Mouse (Mus musculus): ENCODE data around the gene Oaz1. TPM values are rescaled to one million over a fixed set of nuclear protein-coding genes. Genes with fewer than 3 reads are reported as not detected.

Oaz1 gene
- polyA plus RNA-seq (2012; rRNA removed) = 668 and 753 TPM in 2 replicates

DNA sequence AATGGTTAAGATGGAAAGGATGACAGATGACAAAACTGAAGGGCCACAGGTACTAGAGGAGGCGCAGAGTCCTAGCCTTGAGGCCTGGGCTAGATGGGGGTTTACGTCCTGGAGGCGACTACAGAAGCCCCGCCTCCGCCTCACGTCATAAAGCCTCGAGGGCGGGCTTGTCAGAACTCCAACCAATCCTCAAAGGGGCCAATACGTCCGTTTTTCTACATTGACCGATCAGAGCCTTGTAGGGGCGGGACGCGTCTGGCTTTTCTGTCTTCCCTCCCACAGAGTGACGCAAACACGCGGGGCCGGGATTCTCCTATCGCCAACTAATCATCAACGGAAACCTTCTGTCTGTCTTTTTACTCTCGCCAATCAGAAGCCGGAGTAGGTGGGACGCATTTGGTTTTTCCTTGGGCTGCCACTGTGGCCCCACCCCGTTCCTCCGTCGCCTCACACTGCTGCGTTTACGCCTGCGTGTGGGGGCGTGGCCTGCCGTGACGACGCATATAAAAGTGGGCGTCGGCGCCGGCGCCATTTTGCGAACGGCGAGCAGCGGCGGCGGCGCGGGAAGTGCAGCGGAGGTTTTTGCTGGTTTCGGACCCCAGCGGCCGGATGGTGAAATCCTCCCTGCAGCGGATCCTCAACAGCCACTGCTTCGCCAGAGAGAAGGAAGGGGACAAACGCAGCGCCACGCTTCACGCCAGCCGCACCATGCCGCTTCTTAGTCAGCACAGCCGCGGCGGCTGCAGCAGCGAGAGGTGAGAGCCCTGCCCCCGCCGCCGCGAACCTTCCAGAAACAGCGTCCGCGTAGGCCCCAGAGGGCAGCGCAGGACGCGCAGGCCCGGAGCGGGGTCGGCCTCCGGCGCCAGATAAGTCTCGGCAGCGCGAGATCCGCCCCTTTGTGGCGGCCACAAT, at the start of gene Oaz1:
Oaz1 (plus strand) TSS at position 506 of the 912 bp plus-strand sequence.

DNA sequence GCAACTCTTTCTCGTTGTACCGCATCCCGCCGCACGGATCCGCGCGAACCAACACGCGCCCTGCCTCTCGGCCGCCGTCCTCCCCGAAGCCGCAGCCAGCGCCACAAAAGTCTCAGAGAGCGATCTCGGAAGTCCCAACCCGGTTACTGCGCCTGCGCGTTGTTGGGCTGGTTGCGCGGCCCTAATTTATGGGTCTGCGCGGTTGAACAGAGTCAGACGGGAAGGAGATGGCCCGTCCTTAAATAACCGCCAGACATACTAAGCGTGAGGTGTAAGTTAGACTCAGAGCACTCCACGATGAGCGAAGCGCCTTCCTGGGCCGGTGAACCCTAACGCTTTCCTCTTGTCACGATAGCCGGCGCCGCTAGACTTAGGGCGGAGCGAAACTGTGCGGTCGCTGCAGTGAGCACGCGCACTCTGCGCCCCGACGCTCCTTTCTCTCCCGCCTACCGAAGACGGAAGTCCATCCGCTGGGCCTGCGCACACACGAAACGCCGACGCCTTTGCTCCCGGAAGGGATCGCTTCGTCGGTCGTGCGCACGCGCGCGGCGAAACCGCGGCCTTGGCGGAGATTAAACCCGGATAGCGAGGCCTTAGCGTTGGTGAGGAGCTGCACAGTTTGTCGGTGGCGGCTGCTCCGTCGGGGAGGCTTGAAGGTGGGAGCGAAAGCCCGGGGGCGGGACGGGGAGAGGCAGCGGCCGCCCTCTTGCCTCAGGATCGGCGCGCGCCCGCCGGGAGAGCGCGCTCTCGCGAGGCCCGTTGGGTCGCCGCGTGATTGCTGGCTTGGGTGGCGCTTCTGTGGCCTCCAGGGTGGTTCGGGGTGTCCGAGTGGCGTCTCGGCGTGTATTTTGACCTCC, 28.1 kb upstream of the Oaz1 start, which contains the start of the genes Sf3a2 and Plekhj1:
Sf3a2 (plus strand) TSS at position 49 of the 857 bp plus-strand sequence.
Plekhj1 (minus strand) TSS at position 477 of the 857 bp plus-strand sequence.

DNA sequence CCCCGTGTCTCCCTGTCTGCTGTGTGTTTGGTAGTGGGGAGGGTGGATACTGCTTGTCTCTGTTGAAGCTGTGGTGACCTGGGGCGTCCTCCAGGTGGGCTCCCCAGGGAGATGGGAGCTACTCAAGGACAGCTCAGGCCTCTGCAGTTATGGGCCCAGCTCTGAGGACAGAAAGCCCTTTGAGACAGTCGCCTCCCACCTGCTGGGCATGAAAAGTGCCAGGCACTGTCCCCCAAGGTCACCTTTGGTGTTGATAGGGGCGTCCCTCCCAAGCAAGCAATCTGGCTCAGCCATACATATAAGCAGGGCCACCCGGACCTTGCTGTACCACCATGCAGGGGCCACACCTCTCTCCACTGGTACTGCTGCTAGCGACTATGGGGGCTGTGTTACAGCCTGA, 21.5 kb upstream of the Oaz1 start, which contains the start of gene Amh:
Amh (plus strand) TSS at position 328 of the 400 bp plus-strand sequence.

DNA sequence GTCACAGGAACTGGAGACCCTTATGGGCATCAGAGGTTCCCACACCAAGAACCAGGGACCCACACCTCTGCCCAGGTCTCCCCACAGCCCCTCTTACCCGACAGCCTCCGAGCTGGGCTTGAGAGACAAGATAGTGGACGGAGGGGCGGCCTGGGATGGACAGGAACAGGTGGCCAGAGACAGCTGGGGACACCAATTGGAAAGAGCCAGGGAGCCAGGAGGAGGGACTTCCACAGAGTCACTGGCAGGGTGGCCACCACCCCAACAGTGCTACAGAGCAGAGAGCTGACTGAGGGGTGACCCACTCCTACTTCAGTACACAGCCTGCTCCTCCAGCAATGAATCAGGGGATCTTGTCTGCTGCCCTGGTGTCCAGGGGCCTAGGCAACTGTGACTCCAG, 13.1 kb upstream of the Oaz1 start, which contains the start of gene Jsrp1:
Jsrp1 (minus strand) TSS at position 133 of the 400 bp plus-strand sequence.

DNA sequence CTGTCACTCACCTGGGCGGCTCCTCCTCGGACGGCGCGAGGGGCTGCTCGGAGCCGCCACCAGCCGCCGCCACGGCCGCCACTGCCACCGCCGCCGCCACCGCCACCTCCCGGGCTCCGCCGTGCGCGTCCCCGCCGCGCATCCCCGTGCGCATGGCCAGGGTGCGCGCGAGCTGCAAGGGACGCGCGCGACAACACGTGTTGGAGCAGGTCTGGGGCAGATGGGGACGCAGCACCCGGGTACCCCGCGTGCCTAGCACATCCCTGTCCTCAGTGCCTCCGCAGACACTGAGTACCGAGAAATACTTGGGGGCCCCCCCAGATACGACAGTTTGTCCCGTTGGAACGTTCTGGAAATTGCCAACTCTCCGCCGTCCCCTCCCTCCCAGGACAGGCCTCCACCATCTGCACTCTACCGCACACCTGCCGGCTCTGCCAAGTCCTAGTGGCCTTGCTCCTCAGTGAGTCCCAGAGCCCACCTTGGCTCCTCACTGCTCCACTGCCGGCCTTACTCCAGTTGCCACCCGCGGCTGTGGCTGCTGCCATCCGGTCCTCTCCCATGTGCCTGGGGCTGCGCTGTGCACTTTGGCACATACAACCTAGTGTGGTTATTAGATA, 17.6 kb downstream of the Oaz1 start, which contains the start of gene Lingo3:
Lingo3 (minus strand) TSS at position 109 of the 617 bp plus-strand sequence.

DNA sequence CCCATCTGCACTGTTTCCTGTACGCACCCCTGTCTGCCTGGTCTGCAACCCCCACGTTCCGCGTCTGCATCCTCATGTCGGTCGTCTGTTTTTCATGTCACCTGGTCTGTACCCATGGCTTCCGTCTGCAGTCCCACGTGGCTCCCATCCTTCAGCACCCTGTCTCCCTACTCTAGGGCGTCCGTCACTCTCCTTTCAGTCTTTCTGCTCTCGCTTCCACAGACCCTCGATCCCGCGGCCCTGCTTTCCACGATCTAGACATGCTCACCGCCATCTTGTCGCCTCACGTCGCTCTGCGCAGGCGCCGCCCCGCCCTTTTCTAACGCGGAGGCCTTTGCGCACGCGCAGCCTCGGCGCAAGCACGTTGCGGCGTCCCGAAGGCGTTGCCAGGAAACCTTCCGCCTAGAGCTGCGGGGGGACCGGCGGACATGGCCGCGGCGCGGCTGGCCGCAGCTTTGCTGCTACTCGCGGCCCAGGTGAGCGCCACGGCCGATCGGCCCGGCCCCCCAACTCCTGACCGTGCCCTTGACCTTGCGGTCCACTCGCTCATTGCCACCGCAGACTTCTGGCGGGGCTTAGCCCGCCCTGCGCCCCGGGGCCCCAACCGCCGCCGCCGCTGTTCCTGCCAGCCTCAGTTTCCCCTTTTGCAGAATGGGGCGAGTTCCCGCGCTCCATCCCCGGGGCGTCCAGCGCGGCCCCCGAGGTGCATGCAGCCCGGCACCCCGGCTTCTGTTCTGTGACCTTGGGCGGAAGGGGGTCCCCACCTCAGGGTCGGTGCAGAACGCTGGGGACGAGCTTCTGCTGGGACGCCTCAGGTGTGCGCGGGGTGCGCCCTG, 28.7 kb downstream of the Oaz1 start, which contains the start of the genes Lsm7 and Sppl2b:
Lsm7 (minus strand) TSS at position 297 of the 836 bp plus-strand sequence.
Sppl2b (plus strand) TSS at position 363 of the 836 bp plus-strand sequence.

DNA sequence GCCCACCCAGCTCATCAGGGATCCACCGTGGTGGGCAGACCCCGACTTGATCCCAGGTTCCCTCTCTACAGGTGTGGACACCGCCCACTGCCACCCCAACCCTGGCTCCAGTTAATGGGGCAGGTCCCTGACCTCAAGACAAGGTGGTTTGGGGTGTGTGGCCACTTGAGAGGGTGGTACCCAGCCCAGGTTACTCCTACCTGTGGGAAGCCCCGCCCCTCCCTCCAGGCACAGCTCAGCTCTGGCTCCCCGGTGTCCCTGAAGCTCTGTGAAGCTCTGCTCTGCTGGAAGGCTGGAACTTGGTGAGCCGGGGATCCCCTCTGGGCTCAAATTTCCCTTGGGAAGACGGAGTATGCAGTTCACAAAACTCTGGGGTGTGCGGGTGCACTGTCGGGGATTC, 45.1 kb downstream of the Oaz1 start, which contains the start of gene Tmprss9:
Tmprss9 (plus strand) TSS at position 268 of the 400 bp plus-strand sequence.

Other genes starting within 250 kb of the Oaz1 start
- 10.5 and 12.0 TPM in 2 replicates for gene Klf16, start 249.3 kb upstream of the Oaz1 start, polyA plus RNA-seq (2012; rRNA removed)
- gene Abhd17a, start 236.3 kb upstream of the Oaz1 start, polyA plus RNA-seq (2012; rRNA removed) = 97.0 and 107 TPM in 2 replicates
- gene Scamp4, start 223.8 kb upstream of the Oaz1 start, polyA plus RNA-seq (2012; rRNA removed) = 48.7 and 54.0 TPM in 2 replicates
- gene Adat3, start 223.8 kb upstream of the Oaz1 start, polyA plus RNA-seq (2012; rRNA removed) = 9.7 and 11.8 TPM in 2 replicates
- gene Gm49322, start 220.6 kb upstream of the Oaz1 start, polyA plus RNA-seq (2012; rRNA removed) = 5.1 and 5.9 TPM in 2 replicates
- 169 and 230 TPM in 2 replicates for gene Csnk1g2, start 203.8 kb upstream of the Oaz1 start, polyA plus RNA-seq (2012; rRNA removed)
- 65.9 and 84.8 TPM in 2 replicates for gene Btbd2, start 169.6 kb upstream of the Oaz1 start, polyA plus RNA-seq (2012; rRNA removed)
- gene Mknk2, start 148.5 kb upstream of the Oaz1 start, polyA plus RNA-seq (2012; rRNA removed) = 86.7 and 103 TPM in 2 replicates
- gene Mob3a, start 124.7 kb upstream of the Oaz1 start, polyA plus RNA-seq (2012; rRNA removed) = 21.9 and 34.8 TPM in 2 replicates
- 24.8 and 32.5 TPM in 2 replicates for gene Izumo4, start 124.5 kb upstream of the Oaz1 start, polyA plus RNA-seq (2012; rRNA removed)
- gene Ap3d1, start 84.4 kb upstream of the Oaz1 start, polyA plus RNA-seq (2012; rRNA removed) = 112 and 113 TPM in 2 replicates
- 55.5 and 55.9 TPM in 2 replicates for gene Dot1l, start 71.5 kb upstream of the Oaz1 start, polyA plus RNA-seq (2012; rRNA removed)
- 101 and 144 TPM in 2 replicates for gene Sf3a2, start 28.5 kb upstream of the Oaz1 start, polyA plus RNA-seq (2012; rRNA removed)
- 107 and 143 TPM in 2 replicates for gene Plekhj1, start 28.0 kb upstream of the Oaz1 start, polyA plus RNA-seq (2012; rRNA removed)
- gene Amh, start 21.4 kb upstream of the Oaz1 start, polyA plus RNA-seq (2012; rRNA removed) = 1.3 and 1.4 TPM in 2 replicates
- gene Jsrp1, start 13.2 kb upstream of the Oaz1 start, polyA plus RNA-seq (2012; rRNA removed) = 1.2 and 1.5 TPM in 2 replicates
- 0.46 and 0.48 TPM in 2 replicates for gene Lingo3, start 17.4 kb downstream of the Oaz1 start, polyA plus RNA-seq (2012; rRNA removed)
- 416 and 423 TPM in 2 replicates for gene Lsm7, start 28.6 kb downstream of the Oaz1 start, polyA plus RNA-seq (2012; rRNA removed)
- gene Sppl2b, start 28.6 kb downstream of the Oaz1 start, polyA plus RNA-seq (2012; rRNA removed) = 43.7 and 57.8 TPM in 2 replicates
- gene Tmprss9, start 45.2 kb downstream of the Oaz1 start, polyA plus RNA-seq (2012; rRNA removed) = 0.01 and 0.02 TPM in 2 replicates
- gene Timm13, start 74.3 kb downstream of the Oaz1 start, polyA plus RNA-seq (2012; rRNA removed) = 199 and 235 TPM in 2 replicates
- 69.6 and 106 TPM in 2 replicates for gene Lmnb2, start 91.6 kb downstream of the Oaz1 start, polyA plus RNA-seq (2012; rRNA removed)
- gene Gadd45b, start 103.4 kb downstream of the Oaz1 start, polyA plus RNA-seq (2012; rRNA removed) = 12.2 and 15.1 TPM in 2 replicates
- gene Gng7, start 188.3 kb downstream of the Oaz1 start, polyA plus RNA-seq (2012; rRNA removed) = 3.4 and 5.5 TPM in 2 replicates
- 5.8 and 6.1 TPM in 2 replicates for gene Diras1, start 199.0 kb downstream of the Oaz1 start, polyA plus RNA-seq (2012; rRNA removed)
- gene Slc39a3, start 210.8 kb downstream of the Oaz1 start, polyA plus RNA-seq (2012; rRNA removed) = 26.5 and 35.6 TPM in 2 replicates
- gene Sgta, start 233.5 kb downstream of the Oaz1 start, polyA plus RNA-seq (2012; rRNA removed) = 168 and 193 TPM in 2 replicates
- 62.7 and 69.0 TPM in 2 replicates for gene Thop1, start 243.4 kb downstream of the Oaz1 start, polyA plus RNA-seq (2012; rRNA removed)

Data from central nervous system, embryonic 11.5 days (tissue).